Mouse (Mus musculus): ENCODE measurements around the gene Eif4g3.

DNA sequence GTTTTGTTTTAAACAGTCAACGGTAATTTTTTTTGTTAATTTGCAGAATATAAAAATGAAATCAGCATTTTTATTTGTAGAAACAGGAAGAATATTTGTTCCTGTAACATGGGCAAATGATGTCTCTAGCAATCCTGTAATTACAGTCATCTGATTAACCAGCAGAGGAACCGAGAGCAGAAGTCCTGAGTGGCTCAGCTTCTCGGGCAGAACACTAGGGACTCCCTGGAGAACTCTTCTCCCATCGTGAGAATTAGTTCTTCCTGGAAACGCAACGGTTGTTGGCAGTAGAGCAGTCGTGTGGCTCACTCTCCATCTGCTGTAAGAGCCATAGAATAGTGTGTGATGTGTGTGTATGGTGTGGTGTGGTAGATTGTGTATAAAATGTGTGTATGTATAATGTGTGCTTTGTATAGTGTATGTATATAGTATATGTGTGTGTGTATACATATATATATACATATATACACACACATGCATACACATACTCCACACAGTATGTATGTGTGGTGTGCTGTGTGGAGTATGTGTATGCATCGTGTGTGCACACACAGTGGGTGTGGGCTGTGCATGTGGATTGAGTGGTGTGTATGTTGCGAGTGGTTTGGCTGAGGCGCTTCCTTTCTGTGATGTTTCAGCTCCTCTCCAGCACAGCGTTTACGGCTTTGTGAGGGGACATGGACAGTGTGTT is 48.9 kb downstream of the Eif4g3 start:
- TF ChIP-seq CTCF (IDR thresholded peaks at IDR 0.05; ENCODE audit: low read depth): no peak
- TF ChIP-seq EP300 (IDR thresholded peaks at IDR 0.05; ENCODE audit: low read depth): no peak
